Mouse (Mus musculus): Measurements from ENCODE around the gene Iqcj. TPM values are rescaled to one million over a fixed set of nuclear protein-coding genes. Genes with fewer than 3 reads are reported as not detected.

The Iqcj gene
- not detected in 2 replicates for polyA plus RNA-seq (2012; ENCODE audit: low replicate concordance)

DNA sequence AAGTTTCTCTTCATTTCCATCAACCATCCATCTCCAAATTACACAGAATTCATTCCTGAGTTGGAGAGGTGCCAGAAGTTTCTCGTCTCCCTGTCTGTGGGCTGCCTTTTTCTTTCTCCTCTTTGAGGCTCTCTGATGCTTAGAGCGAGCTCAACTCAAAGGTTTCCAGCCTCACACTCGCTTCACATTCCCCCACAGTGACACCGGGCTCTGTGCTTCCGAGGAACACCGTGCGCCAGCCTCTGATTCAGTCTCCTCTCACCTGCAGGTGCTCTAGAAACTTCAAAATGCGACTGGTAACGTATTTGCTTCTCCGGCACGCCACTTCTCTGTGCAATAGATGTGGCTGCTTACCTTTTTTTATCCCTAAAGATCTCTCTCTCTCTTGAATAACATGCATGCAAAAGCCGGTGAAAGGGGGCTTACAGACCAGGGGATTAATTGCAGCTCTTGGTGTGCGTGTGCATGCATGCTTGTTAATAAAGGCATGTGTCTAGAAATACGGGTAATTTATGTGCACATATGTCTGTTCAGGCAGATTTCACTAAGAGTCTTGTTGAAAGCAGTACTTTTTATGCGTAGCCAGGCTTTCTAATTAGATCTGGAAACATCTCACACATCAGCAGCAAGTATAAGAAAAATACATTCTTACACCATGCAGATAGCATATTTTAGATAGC lies at the start of gene Iqcj, which contains the start of gene Iqschfp:
TSS of gene Iqcj (plus strand) at position 195 of the 680 bp plus-strand sequence.
TSS of gene Iqschfp (plus strand) at position 207 of the 680 bp plus-strand sequence.

DNA sequence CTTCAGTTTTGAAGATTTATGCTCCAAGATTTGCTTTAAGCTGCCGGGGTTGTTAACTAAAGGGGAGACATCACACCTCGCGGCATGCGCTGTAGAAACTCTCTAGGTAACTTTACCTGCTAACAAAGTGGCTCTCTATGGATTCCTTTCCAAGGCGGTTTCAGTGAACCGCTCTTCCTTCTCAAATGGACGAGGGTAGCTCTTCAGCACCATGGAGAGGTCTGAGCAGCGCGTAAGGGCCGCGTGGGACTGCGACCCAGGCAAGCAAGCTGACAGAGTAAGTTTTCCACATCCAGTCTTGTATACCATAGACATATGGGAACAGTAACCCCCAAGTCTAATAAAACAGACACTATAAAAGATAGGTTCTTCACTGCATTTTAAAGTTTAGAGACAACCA lies 172.7 kb downstream of the Iqcj start, which contains the start of gene Schip1:
TSS of gene Schip1 (plus strand) at position 72 of the 400 bp plus-strand sequence.

Other genes with a start within 250 kb of the Iqcj start
- gene Iqschfp, start within 50 bp of the Iqcj start, polyA plus RNA-seq (2012; ENCODE audit: low replicate concordance): not detected in 2 replicates
- gene Schip1, start 172.6 kb downstream of the Iqcj start, polyA plus RNA-seq (2012; ENCODE audit: low replicate concordance): 27.7 and 54.5 TPM in 2 replicates

All from leukemia stem cell, adult 10-12 weeks (primary cell).